Mouse (Mus musculus): ENCODE measurements around the gene Cat. TPM values are rescaled to one million over a fixed set of nuclear protein-coding genes. Genes with fewer than 3 reads are reported as not detected.
A peak's percentile ranks its signal among the peaks of the same experiment; 100 is the strongest.

Cat gene
- polyA plus RNA-seq, 1 experiment from 2014 or later = 245 TPM

- H3K4me3 ChIP-seq (ENCODE audit: low read depth, low read length) = no peak overlapping the region
- no peak overlapping the region for H3K4me2 ChIP-seq (ENCODE audit: low read depth, low read length)
- 87% methylated on average over 8 of the region's 8 CpGs for WGBS (ENCODE audit: insufficient replicate concordance)
- H3K9ac ChIP-seq (replicated peaks) = no peak overlapping the region
- no peaks in the 10 kb centered on the region for H3K27me3 ChIP-seq (ENCODE audit: insufficient read depth, low read length)
- 0 out of 2 replicates have a peak overlapping the region, but pooled peaks have one; percentile 29 for H3K27ac ChIP-seq (ENCODE audit: low read depth)
- H3K4me1 ChIP-seq (ENCODE audit: insufficient read depth) = no peaks in the 10 kb centered on the region; the same call in none of the 2 replicates
- no peaks in the 10 kb centered on the region for H3K9me3 ChIP-seq (ENCODE audit: low read length)
- TF ChIP-seq CTCF (IDR thresholded peaks at IDR 0.05; ENCODE audit: low read depth) (no peak), EP300 (IDR thresholded peaks at IDR 0.05; ENCODE audit: low read depth) (no peak)
- peaks cover 96% of the 10 kb centered on the region for H3K36me3 ChIP-seq (replicated peaks; ENCODE audit: insufficient read depth, low read length)
- DNase-seq = no peak
- no peak for ATAC-seq
Observed at GRCm38 (mm10) chr2:103461210-103461609, 23.8 kb downstream of the Cat start.

DNA sequence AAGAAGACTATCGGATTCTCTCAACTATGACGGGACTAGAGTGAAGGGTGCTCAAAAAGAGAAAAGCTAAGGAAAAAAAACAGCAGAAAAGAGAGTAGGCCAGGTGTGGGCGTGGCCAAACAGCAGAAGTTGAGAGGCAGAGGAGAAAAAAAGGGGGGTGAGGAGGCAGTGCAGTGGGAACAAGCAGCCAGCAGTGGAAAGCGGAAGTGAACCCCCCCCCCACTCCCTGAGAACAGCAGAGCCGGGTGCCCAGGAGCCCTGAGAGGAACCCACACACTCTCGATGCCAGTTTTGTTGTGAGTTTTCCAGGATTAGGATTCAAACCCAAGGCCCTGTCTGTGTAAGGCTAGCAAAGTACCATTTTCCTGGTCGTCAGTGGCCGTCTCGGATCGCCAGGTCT, 25.9 kb downstream of the Cat start:
- 89% methylated on average over 10 of the region's 10 CpGs for WGBS (ENCODE audit: insufficient replicate concordance)
- H3K4me2 ChIP-seq (ENCODE audit: low read depth, low read length) = no peak overlapping the region
- ATAC-seq = no peak
- H3K27ac ChIP-seq (ENCODE audit: low read depth) = no peak overlapping the region
- TF ChIP-seq CTCF (IDR thresholded peaks at IDR 0.05; ENCODE audit: low read depth) (no peak), EP300 (IDR thresholded peaks at IDR 0.05; ENCODE audit: low read depth) (no peak)
- H3K27me3 ChIP-seq (ENCODE audit: insufficient read depth, low read length) = no peaks in the 10 kb centered on the region
- peaks cover 95% of the 10 kb centered on the region for H3K36me3 ChIP-seq (replicated peaks; ENCODE audit: insufficient read depth, low read length)
- H3K4me3 ChIP-seq (ENCODE audit: low read depth, low read length) = no peak overlapping the region
- no peaks in the 10 kb centered on the region for H3K9me3 ChIP-seq (ENCODE audit: low read length)
- H3K4me1 ChIP-seq (ENCODE audit: insufficient read depth) = no peaks in the 10 kb centered on the region; the same call in 1 of the 2 replicates
- DNase-seq = no peak
- no peak overlapping the region for H3K9ac ChIP-seq (replicated peaks)

DNA sequence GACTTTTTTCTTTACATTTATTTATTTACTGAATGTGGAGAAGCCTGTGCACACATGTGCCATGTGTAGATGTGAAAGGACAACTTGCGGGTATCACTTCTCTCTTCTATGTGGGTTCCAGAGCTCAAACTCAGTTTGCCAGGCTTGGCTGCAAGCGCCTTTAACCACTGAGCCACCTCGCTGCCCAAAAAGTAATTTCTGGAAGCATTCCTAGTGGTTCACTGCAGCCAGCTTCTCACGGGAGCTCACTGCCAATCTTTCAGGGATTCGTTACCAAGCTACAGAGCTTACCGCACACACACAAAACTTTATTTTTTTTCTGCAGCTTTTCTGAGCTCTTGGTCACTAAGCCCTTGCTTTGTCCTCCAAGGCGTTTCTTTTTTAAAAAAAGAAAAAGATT, 27.3 kb downstream of the Cat start:
- no peak for DNase-seq
- no peak for ATAC-seq
- no peak overlapping the region for H3K4me2 ChIP-seq (ENCODE audit: low read depth, low read length)
- H3K27ac ChIP-seq (ENCODE audit: low read depth) = no peak overlapping the region
- no peaks in the 10 kb centered on the region for H3K27me3 ChIP-seq (ENCODE audit: insufficient read depth, low read length)
- WGBS (ENCODE audit: insufficient replicate concordance) = 90% methylated on average over 7 of the region's 7 CpGs
- no peak overlapping the region for H3K9ac ChIP-seq (replicated peaks)
- TF ChIP-seq CTCF (IDR thresholded peaks at IDR 0.05; ENCODE audit: low read depth) = no peak
- TF ChIP-seq EP300 (IDR thresholded peaks at IDR 0.05; ENCODE audit: low read depth) = no peak
- peaks cover 94% of the 10 kb centered on the region for H3K36me3 ChIP-seq (replicated peaks; ENCODE audit: insufficient read depth, low read length)
- H3K4me1 ChIP-seq (ENCODE audit: insufficient read depth) = no peaks in the 10 kb centered on the region; the same call in 1 of the 2 replicates
- H3K4me3 ChIP-seq (ENCODE audit: low read depth, low read length) = no peak overlapping the region
- H3K9me3 ChIP-seq (ENCODE audit: low read length) = no peaks in the 10 kb centered on the region

- Histone ChIP-seq H3K9ac (replicated peaks) (no peak overlapping the region), H3K27ac (ENCODE audit: low read depth) (no peak overlapping the region), H3K4me2 (ENCODE audit: low read depth, low read length) (no peak overlapping the region), H3K4me1 (ENCODE audit: insufficient read depth) (no peaks in the 10 kb centered on the region; the same call in 1 of the 2 replicates), H3K27me3 (ENCODE audit: insufficient read depth, low read length) (no peaks in the 10 kb centered on the region), H3K36me3 (replicated peaks; ENCODE audit: insufficient read depth, low read length) (peaks cover 91% of the 10 kb centered on the region), H3K4me3 (ENCODE audit: low read depth, low read length) (no peak overlapping the region), H3K9me3 (ENCODE audit: low read length) (no peaks in the 10 kb centered on the region)
- no peak for DNase-seq
- WGBS (ENCODE audit: insufficient replicate concordance) = 91% methylated on average over 5 of the region's 5 CpGs
- TF ChIP-seq CTCF (IDR thresholded peaks at IDR 0.05; ENCODE audit: low read depth) (no peak), EP300 (IDR thresholded peaks at IDR 0.05; ENCODE audit: low read depth) (no peak)
- no peak for ATAC-seq
Observed at GRCm38 (mm10) chr2:103457048-103457447, 27.9 kb downstream of the Cat start.

GRCm38 (mm10) chr2:103456646-103457045, 28.3 kb downstream of the Cat start:
- no peak for TF ChIP-seq EP300 (IDR thresholded peaks at IDR 0.05; ENCODE audit: low read depth)
- peak; percentile 96 for TF ChIP-seq CTCF (IDR thresholded peaks at IDR 0.05; ENCODE audit: low read depth)
- H3K4me1 ChIP-seq (ENCODE audit: insufficient read depth) = no peaks in the 10 kb centered on the region; the same call in 1 of the 2 replicates
- no peak overlapping the region for H3K4me2 ChIP-seq (ENCODE audit: low read depth, low read length)
- DNase-seq (peak; percentile 88), ATAC-seq (peak; percentile 45; the same call in 1 of the 2 replicates)
- H3K27me3 ChIP-seq (ENCODE audit: insufficient read depth, low read length) = no peaks in the 10 kb centered on the region
- no peak overlapping the region for H3K4me3 ChIP-seq (ENCODE audit: low read depth, low read length)
- H3K36me3 ChIP-seq (replicated peaks; ENCODE audit: insufficient read depth, low read length) = peaks cover 89% of the 10 kb centered on the region
- H3K27ac ChIP-seq (ENCODE audit: low read depth) = no peak overlapping the region
- H3K9me3 ChIP-seq (ENCODE audit: low read length) = no peaks in the 10 kb centered on the region
- WGBS (ENCODE audit: insufficient replicate concordance) = 25% methylated on average over 10 of the region's 10 CpGs
- H3K9ac ChIP-seq (replicated peaks) = no peak overlapping the region

DNA sequence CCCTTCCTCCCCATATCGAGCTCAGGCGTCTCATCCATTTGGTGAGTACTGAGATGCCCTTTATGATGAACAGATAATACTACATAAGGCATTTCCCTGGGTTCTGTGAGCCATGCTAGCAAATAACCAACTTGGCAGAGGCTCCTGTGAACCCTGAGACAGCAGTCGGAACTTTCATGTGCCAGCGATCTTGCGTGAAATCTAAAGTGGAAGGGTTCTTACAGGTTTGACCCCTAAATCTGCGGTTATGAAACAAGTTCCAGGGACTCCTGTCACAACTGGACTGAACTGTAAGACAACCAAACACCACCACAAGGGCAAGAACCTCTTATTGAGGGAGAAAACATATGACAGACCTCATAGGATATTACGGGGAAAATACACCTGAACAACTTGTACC, 29.2 kb downstream of the Cat start:
- ATAC-seq = no peak

More for the DNA sequence above, 29.2 kb downstream of the Cat start:
- H3K9me3 ChIP-seq (ENCODE audit: low read length) = no peaks in the 10 kb centered on the region
- H3K27ac ChIP-seq (ENCODE audit: low read depth) = no peak overlapping the region
- no peak for TF ChIP-seq EP300 (IDR thresholded peaks at IDR 0.05; ENCODE audit: low read depth)
- TF ChIP-seq CTCF (IDR thresholded peaks at IDR 0.05; ENCODE audit: low read depth) = no peak
- H3K27me3 ChIP-seq (ENCODE audit: insufficient read depth, low read length) = no peaks in the 10 kb centered on the region
- no peak for DNase-seq
- WGBS (ENCODE audit: insufficient replicate concordance) = 96% methylated on average over 7 of the region's 7 CpGs
- H3K9ac ChIP-seq (replicated peaks) = no peak overlapping the region
- no peak overlapping the region for H3K4me2 ChIP-seq (ENCODE audit: low read depth, low read length)
- no peaks in the 10 kb centered on the region; the same call in 1 of the 2 replicates for H3K4me1 ChIP-seq (ENCODE audit: insufficient read depth)
- no peak overlapping the region for H3K4me3 ChIP-seq (ENCODE audit: low read depth, low read length)
- peaks cover 85% of the 10 kb centered on the region for H3K36me3 ChIP-seq (replicated peaks; ENCODE audit: insufficient read depth, low read length)
